Mouse (Mus musculus) kidney, adult 11 months (tissue): ENCODE measurements around the gene Eif2ak1.

Source experiments
- DNase-seq: peaks from one replicate; pipeline ENCODE4 v3.0.0; 2022

Gene Eif2ak1

DNA sequence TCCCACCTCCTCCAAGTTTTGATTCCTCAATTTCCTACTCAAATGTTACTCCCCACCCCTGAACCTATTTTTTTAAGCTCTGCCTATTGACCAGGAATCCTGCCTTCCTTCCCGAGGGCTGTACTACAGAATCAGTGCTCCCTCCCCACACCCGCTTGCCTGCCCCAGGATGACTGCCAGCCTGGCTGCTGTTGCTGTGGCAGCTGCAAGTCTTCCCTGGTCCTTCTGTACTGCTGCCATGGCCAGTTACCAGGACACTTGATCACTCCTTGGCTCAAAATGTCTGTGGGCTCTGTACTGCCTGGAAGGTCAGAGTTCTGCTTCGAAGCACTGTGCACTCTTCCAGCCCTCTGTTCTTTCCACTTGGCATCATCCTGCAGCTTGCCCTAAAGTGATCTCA lies 84.5 kb downstream of the Eif2ak1 start:
- DNase-seq, result no peak

DNA sequence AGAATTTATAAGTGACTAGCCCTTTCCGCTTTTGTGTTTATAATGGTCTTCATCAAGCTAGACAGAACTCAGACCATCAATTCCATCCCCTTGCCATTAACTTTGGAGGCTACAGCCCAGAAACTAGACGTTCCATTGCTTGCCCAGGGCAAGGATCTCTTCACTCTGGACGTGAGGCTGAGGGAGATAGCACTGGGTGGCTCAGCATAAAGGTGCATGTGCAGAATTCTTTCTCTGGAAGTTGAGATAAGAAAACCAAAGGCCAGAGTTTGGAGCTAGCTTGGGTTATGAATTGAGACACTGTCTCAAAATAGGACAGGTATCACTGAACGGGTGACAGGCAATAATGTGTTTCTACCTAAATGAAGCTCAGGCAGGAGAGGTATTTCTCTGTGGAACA lies 86.2 kb downstream of the Eif2ak1 start:
- DNase-seq, result no peak

DNA sequence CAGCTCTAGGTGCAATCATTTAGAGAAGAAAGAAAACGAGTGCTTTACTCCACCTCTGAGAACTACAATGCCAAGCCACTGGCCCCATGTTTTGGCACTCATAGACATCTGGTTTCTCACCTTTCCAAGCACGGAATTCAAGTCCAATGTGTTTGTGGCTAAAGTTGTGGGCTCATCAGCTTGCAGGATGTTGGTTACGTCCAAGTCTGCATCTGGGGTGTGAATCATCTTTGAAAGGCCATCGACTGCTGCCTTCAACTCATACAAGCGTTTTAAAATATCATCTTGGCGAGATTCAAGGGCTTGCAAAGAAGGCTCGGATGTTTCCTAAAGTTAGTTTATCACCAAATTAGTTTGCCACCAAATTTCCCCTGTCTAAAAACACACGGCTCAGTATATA lies 88.8 kb downstream of the Eif2ak1 start:
- DNase-seq, result no peak

DNA sequence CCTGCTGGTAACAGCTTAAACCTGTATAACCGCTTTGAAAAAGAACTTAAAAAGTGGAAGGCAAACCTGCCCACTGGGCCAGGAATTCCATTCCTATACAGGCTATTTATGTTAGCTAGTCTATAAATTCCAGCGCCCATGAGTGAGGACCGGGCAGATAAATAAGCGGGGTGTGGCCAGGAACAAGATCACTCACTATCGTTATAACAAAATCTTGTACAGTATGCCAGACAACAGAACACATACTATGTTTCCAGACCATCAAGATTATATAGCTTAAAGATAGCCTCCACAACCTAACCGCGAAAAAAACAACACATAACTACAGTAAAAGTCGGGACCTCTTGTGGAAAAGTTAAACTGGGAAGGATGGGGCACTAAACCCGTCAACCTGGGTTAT lies 91.3 kb downstream of the Eif2ak1 start:
- DNase-seq, result no peak

DNA sequence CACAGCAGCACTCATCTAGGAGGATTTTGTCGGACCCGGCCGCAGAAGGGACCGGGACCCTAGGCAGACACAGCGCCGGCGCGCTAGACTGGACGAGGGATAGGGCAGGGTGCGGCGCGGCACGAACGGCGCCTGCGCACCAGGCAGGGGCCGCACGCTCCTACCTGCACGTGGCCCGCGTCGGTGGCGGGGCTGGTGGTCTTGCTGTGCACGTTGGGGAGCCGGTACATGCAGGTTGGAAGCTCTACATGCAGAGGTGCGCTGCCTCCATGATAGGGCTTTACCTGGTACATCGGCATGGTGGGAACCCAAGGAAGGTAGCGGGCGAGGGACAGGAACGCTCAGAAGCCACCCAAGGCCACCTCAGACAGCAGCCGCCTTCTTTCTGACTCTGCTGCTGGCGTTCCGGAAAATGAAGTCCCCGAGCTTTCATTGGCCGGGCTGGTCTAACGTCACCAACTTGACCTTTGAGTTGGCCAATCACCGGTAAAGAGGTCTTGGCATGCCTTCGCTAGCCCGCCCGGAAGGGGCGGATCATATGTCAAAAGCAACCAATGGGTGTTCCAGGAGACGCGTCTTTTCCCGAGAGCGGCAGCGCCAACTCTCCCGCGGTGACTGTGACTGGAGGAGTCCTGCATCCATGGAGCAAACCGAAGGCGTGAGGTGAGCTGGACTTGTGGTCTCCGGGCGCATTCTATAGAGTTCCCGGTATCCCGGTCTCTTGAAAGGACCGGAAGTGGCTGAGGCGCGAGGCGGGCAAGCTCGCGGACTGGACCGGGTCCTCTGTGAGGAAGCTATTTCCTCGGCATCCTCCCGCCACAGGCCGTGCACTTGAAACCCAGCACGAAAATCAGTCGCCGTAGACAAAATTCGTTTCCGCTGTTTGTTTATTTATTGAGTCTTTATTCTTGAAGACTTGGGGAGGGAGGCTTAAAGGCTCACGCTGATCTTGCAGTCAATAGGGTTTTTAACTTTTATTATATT lies 92.1 kb downstream of the Eif2ak1 start, which contains the start of the genes Aimp2 and Pms2:
Gene Aimp2 (minus strand): TSS at position 431 of the 984 bp plus-strand sequence.
Gene Pms2 (plus strand): TSS at position 548 of the 984 bp plus-strand sequence.
- DNase-seq, result peak; percentile 98

GRCm38 (mm10) chr5:143916221-143916620 lies 98.6 kb downstream of the Eif2ak1 start:
- no peak for DNase-seq

DNA sequence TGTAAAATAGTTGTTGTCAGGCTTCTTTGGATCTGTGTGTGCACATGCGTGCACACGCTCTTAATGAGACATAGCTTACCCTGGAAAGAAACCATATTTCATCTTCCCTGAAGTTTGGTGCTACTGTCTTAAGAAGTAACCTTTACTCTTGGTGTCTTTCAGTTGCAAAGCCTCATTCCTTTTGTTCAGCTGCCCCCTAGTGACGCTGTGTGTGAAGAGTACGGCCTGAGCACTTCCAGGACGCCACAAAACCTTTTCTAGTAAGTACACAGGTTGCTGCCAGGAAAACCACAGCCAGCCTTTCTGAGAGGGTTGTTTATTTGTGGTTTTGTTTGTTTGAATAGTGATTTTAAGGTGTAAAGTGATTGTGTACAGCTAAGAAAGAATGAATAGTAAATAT lies 99.8 kb downstream of the Eif2ak1 start:
- DNase-seq, result peak; percentile 53

GRCm38 (mm10) chr5:143918120-143918519 lies 100.5 kb downstream of the Eif2ak1 start:
- DNase-seq, result no peak

GRCm38 (mm10) chr5:143924781-143925452 lies 107.3 kb downstream of the Eif2ak1 start:
- DNase-seq, result no peak

GRCm38 (mm10) chr5:143927875-143928274 lies 110.3 kb downstream of the Eif2ak1 start, which contains the start of gene Gm42421:
Gm42421 (plus strand) TSS chr5:143928175.
- DNase-seq, result no peak

- no peak for DNase-seq
Observed at GRCm38 (mm10) chr5:143929291-143929690, 111.7 kb downstream of the Eif2ak1 start.

DNA sequence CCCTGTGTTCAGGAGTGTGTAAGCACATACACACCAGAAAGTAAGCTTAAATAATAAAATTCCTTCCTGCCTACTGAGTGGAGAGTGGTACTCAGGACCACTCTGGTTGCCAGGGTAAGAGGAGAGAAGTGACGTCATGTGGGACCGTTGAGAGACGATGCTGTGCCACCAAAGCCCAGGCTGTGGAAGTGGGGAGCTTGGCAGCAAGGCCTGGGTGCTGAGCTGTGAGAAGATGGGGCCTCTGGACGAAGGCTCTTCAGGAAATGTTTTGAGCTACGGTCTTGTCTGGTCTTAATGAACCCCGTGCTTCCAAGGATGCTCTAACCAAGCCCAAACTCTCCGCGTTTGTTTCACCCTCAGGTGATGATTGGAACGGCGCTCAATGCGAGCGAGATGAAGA lies 113.1 kb downstream of the Eif2ak1 start:
- DNase-seq, result no peak

DNA sequence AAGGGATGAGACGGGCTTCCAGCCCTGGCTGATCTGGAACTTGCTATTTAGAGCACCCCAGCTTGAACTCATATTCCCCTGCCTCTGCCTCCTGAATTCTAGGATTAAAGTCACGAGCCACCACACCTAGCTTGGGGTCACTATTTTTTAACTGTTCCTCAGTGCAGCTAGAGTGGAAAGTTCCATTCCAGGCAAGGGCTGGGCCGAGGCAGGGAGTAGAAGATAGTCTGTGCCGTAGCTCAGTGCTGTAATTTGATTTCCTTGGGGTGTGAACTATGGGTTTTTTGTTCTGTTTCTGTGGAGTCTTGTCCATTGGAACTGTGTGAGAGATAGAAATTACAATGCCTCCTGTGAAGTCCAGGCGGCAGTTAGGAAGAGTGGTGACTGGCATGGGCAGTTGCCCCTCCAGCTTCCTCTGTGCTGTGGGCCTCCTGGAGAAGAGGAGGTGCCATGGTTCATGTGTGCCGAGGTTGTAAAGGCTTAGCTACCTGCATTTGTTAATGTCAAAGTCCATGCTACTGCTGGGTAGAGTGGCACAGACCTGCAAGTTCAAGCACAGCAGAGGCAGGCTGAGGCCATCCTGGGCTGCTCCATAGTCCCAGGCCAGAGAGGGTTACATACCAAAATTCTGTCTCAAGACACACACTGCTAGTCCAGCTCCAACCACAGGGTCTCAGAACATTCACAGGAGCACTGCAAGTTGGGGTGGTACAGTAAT lies 114.4 kb downstream of the Eif2ak1 start:
- DNase-seq, result no peak

DNA sequence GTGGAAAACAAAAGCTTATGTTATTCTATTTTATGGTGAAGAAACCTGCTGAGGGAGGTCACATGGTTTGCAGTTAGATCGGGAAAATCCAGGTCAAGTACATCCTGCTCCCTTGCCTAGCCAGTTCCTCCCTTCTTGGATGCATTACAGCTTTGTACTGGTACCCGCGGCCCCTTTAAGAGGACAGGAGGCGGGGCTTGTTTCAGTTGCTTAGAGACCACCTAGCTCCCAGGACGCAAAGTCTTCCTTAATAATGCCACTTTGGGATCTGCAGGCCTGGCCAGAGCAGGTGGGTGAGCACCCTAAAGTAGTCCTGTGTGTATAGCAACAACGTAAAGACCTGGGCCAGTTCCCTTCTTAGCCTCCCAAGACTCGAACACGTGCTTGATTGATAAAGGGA lies 115.2 kb downstream of the Eif2ak1 start, which contains the start of gene Rsph10b:
Gene Rsph10b (plus strand): TSS at position 205 of the 400 bp plus-strand sequence.
- DNase-seq, result no peak

GRCm38 (mm10) chr5:143933414-143933813 lies 115.8 kb downstream of the Eif2ak1 start:
- DNase-seq, result no peak

DNA sequence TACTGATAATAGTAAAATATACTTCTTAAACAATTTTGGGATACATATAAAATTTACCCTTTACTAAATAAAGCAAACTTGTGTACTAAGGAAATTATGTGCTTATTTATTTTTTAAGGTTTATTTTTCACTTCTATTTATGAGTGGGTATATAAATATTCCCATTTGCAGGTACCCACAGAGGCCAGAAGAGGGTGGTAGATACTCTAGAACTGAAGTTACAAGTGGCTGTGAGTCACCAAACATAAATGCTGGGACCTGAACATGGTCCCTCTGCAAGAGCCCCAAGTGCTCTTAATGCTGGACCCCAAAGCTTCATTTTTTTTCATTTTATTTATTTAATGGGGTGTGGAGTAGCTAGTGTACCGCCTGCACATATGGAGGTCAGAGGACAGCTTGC lies 116.3 kb downstream of the Eif2ak1 start:
- DNase-seq, result no peak

- no peak for DNase-seq
Observed at GRCm38 (mm10) chr5:143936156-143936555, 118.6 kb downstream of the Eif2ak1 start.

DNA sequence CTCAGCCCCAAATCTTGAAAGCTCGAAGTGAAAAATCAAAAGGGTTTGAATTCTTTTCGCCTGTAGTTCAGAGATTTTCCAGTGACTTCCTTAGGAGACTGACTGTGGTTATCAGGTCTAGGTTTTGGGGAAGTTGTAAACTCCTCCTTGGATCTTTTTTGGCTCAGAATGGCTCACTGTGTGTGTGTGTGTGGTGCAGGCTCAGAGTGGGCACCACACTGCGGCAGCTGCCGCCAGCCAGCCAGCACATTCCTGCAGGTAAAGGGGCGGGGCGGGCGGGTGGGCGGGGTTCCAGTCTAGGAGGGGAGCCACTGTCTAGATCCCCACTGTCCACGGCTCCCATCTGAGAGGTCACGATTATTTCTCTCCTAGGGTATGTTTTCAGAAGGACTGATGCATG lies 124.0 kb downstream of the Eif2ak1 start:
- DNase-seq, result no peak

- DNase-seq, result no peak
Observed at GRCm38 (mm10) chr5:143943231-143944125, 125.9 kb downstream of the Eif2ak1 start.

DNA sequence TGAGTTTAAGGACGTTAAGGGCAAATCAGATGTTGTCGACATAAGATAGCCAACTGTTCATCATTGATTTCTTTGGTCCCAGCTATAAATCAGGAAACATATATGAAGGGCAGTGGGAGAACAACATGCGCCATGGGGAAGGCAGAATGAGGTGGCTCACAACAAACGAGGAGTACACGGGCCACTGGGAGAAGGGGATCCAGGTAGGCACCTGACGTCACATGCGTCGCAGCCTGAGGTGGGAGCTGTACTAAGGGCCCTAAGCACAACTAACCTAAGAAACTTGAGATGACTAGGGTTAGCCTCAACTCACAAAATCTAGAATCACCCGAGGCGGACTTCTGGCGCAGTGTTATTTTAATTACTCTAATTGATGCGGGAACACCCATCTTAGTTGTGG lies 130.8 kb downstream of the Eif2ak1 start:
- DNase-seq, result no peak

- DNase-seq, result no peak
Observed at GRCm38 (mm10) chr5:143950016-143950415, 132.4 kb downstream of the Eif2ak1 start.
